Mouse (Mus musculus) MEL (cell line): Measurements from ENCODE around the gene Brip1. TPM values are rescaled to one million over a fixed set of nuclear protein-coding genes. Genes with fewer than 3 reads are reported as not detected.
A peak's percentile ranks its signal among the peaks of the same experiment; 100 is the strongest.

ENCODE experiments used
- DNase-seq: peaks from one replicate; pipeline ENCODE4 v3.0.0; 2011; ENCODE audit warnings: low read depth, low spot score
- H3K27ac ChIP-seq: 2 replicates; pipeline ENCODE4 v1.5.1; 2012; ENCODE audit warnings: low read depth, mild to moderate bottlenecking, control low read depth, low read length, moderate library complexity; ENCODE audit not compliant: control insufficient read depth
- H3K27me3 ChIP-seq, 2 experiments: fragments of 150-350 bp in 1 of 2; sonication (generic) in 1 of 2; 2 replicates each; pipeline ENCODE4 v1.6.1; 2012; ENCODE audit warnings: low read length in 2 of 2, mild to moderate bottlenecking in 2 of 2, improper control_type of control experiment in 1 of 2, moderate library complexity in 1 of 2; ENCODE audit not compliant: insufficient read depth in 2 of 2, control insufficient read depth in 1 of 2
- H3K36me3 ChIP-seq, 2 experiments: 2 replicates each; pipeline ENCODE4 v1.6.1; 2012 to 2014; ENCODE audit warnings: low read length in 2 of 2, improper control_type of control experiment in 1 of 2, inconsistent platforms in 1 of 2, mild to moderate bottlenecking in 1 of 2; ENCODE audit not compliant: insufficient read depth in 2 of 2, control insufficient read depth in 1 of 2
- H3K4me1 ChIP-seq, 2 experiments: fragments of 150-350 bp in 1 of 2; sonication (generic) in 1 of 2; 2 replicates each; pipeline ENCODE4 v1.6.1; 2012; ENCODE audit warnings: low read length in 2 of 2, improper control_type of control experiment in 1 of 2, mild to moderate bottlenecking in 1 of 2; ENCODE audit not compliant: insufficient read depth in 2 of 2, control insufficient read depth in 1 of 2
- H3K4me3 ChIP-seq, 2 experiments: fragments of 150-350 bp in 1 of 2; sonication (generic) in 1 of 2; 2 replicates each; pipeline ENCODE4 v1.5.1; 2012; ENCODE audit warnings: low read depth in 2 of 2, low read length in 2 of 2, mild to moderate bottlenecking in 2 of 2, moderate library complexity in 2 of 2, control low read depth in 1 of 2, improper control_type of control experiment in 1 of 2; ENCODE audit not compliant: control insufficient read depth in 1 of 2, insufficient read depth in 1 of 2
- H3K79me2 ChIP-seq: 2 replicates; pipeline ENCODE4 v1.6.1; 2012; ENCODE audit warnings: mild to moderate bottlenecking, low read length, moderate library complexity; ENCODE audit not compliant: control insufficient read depth, poor library complexity, insufficient read depth
- H3K9ac ChIP-seq: 2 replicates; pipeline ENCODE4 v1.6.1; 2012; ENCODE audit warnings: low read depth, mild to moderate bottlenecking, control low read depth, low read length, moderate library complexity; ENCODE audit not compliant: control insufficient read depth, poor library complexity, severe bottlenecking
- H3K9me3 ChIP-seq: fragments of 150-350 bp; sonication (generic); replicated peaks from 2 replicates; pipeline ENCODE4 v1.6.1; 2012; ENCODE audit warnings: mild to moderate bottlenecking, low read length, improper control_type of control experiment, moderate library complexity; ENCODE audit not compliant: insufficient read depth
- BHLHE40 ChIP-seq: IDR thresholded peaks from 2 replicates; pipeline ENCODE4 v1.6.1; 2012; ENCODE audit warnings: low read depth, mild to moderate bottlenecking, inconsistent platforms, low read length, improper control_type of control experiment, borderline replicate concordance
- CHD1 ChIP-seq: IDR thresholded peaks from 2 replicates; pipeline ENCODE4 v1.6.1; 2012; ENCODE audit warnings: low read depth, mild to moderate bottlenecking, inconsistent platforms, low read length, improper control_type of control experiment
- CTCF ChIP-seq, 3 experiments: IDR thresholded peaks in 2 of 3; conservative IDR thresholded peaks in 1 of 3; 2 replicates each; pipeline ENCODE4 v1.5.1; 2011 to 2012; ENCODE audit warnings: low read length in 3 of 3, low read depth in 2 of 3, mild to moderate bottlenecking in 2 of 3, improper control_type of control experiment in 1 of 3, inconsistent platforms in 1 of 3, mixed read lengths in 1 of 3, moderate library complexity in 1 of 3; ENCODE audit not compliant: control insufficient read depth in 1 of 3, insufficient read depth in 1 of 3, poor library complexity in 1 of 3, severe bottlenecking in 1 of 3
- E2F4 ChIP-seq: IDR thresholded peaks from 2 replicates; pipeline ENCODE4 v1.6.1; 2011; ENCODE audit warnings: low read depth, low read length, improper control_type of control experiment, borderline replicate concordance
- GABPA ChIP-seq: IDR thresholded peaks from 2 replicates; pipeline ENCODE4 v1.6.1; 2012; ENCODE audit warnings: low read depth, mild to moderate bottlenecking, inconsistent platforms, low read length, improper control_type of control experiment, moderate library complexity
- GATA1 ChIP-seq: IDR thresholded peaks from 2 replicates; pipeline ENCODE4 v1.6.1; 2011; ENCODE audit warnings: low read depth, low read length, improper control_type of control experiment
- HCFC1 ChIP-seq: IDR thresholded peaks from 2 replicates; pipeline ENCODE4 v1.6.1; 2012; ENCODE audit warnings: low read depth, mild to moderate bottlenecking, inconsistent platforms, low read length, improper control_type of control experiment, moderate library complexity
- JUND ChIP-seq: IDR thresholded peaks from 2 replicates; pipeline ENCODE4 v1.6.1; 2011; ENCODE audit warnings: low read depth, mild to moderate bottlenecking, improper control_type of control experiment, low read length
- MAX ChIP-seq: IDR thresholded peaks from 2 replicates; pipeline ENCODE4 v1.6.1; 2011; ENCODE audit warnings: low read length, improper control_type of control experiment
- MAZ ChIP-seq: IDR thresholded peaks from 2 replicates; pipeline ENCODE4 v1.6.1; 2012; ENCODE audit warnings: low read depth, mild to moderate bottlenecking, inconsistent platforms, low read length, improper control_type of control experiment
- MYC ChIP-seq: IDR thresholded peaks from 2 replicates; pipeline ENCODE4 v1.6.1; 2011; ENCODE audit warnings: low read depth, mild to moderate bottlenecking, low read length, improper control_type of control experiment, moderate library complexity
- NELFE ChIP-seq: IDR thresholded peaks from 2 replicates; pipeline ENCODE4 v1.6.1; 2011; ENCODE audit warnings: low read depth, low read length, improper control_type of control experiment
- POLR2A ChIP-seq, 2 experiments: IDR thresholded peaks; 2 replicates each; pipeline ENCODE4 v1.6.1; 2011 to 2012; ENCODE audit warnings: low read length in 2 of 2, mild to moderate bottlenecking in 2 of 2, control low read depth in 1 of 2, improper control_type of control experiment in 1 of 2, low read depth in 1 of 2, moderate library complexity in 1 of 2; ENCODE audit not compliant: control insufficient read depth in 1 of 2, insufficient read depth in 1 of 2, poor library complexity in 1 of 2
- POLR2AphosphoS2 ChIP-seq: IDR thresholded peaks from 2 replicates; pipeline ENCODE4 v1.6.1; 2011; ENCODE audit warnings: low read length, improper control_type of control experiment
- RAD21 ChIP-seq: IDR thresholded peaks from 2 replicates; pipeline ENCODE4 v1.6.1; 2011; ENCODE audit warnings: mild to moderate bottlenecking, low read depth, low read length, improper control_type of control experiment
- RCOR1 ChIP-seq: IDR thresholded peaks from 2 replicates; pipeline ENCODE4 v1.6.1; 2012; ENCODE audit warnings: low read depth, mild to moderate bottlenecking, inconsistent platforms, low read length, improper control_type of control experiment
- SMC3 ChIP-seq: IDR thresholded peaks from 2 replicates; pipeline ENCODE4 v1.6.1; 2011; ENCODE audit warnings: low read depth, low read length, improper control_type of control experiment
- TBP ChIP-seq: IDR thresholded peaks from 2 replicates; pipeline ENCODE4 v1.8.0; 2011; ENCODE audit warnings: low read depth, low read length, improper control_type of control experiment
- UBTF ChIP-seq: IDR thresholded peaks from 2 replicates; pipeline ENCODE4 v1.6.1; 2012; ENCODE audit warnings: low read depth, mild to moderate bottlenecking, inconsistent platforms, low read length, improper control_type of control experiment, moderate library complexity, borderline replicate concordance; ENCODE audit not compliant: insufficient read depth
- USF1 ChIP-seq: IDR thresholded peaks from 2 replicates; pipeline ENCODE4 v1.6.1; 2014; ENCODE audit warnings: low read depth, mild to moderate bottlenecking, inconsistent platforms, low read length, improper control_type of control experiment, moderate library complexity
- ZC3H11A ChIP-seq: IDR thresholded peaks from 2 replicates; pipeline ENCODE4 v1.6.1; 2012; ENCODE audit warnings: low read depth, mild to moderate bottlenecking, inconsistent platforms, low read length, improper control_type of control experiment
- ZNF384 ChIP-seq: IDR thresholded peaks from 2 replicates; pipeline ENCODE4 v1.6.1; 2012; ENCODE audit warnings: low read depth, mild to moderate bottlenecking, inconsistent platforms, low read length, improper control_type of control experiment
- polyA plus RNA-seq, 2 experiments: library from polyadenylated mRNA; stranded (reverse) in 1 of 2; unstranded in 1 of 2; fragments of >175 nt in 1 of 2; fragments of >200 nt in 1 of 2; gene quantifications; 2 replicates each; pipeline versions ENCODE4 v1.2.1 to v1.2.4; 2012; ENCODE audit warnings: low replicate concordance in 2 of 2, low read depth in 1 of 2; ENCODE audit not compliant: insufficient read length in 2 of 2, insufficient read depth in 1 of 2, missing spikeins in 1 of 2
- total RNA-seq: library from RNA; depleted of rRNA; stranded (reverse); fragments of 300-350 nt; gene quantifications from 2 replicates; pipeline ENCODE4 v1.2.3, GENCODE M21; 2012

Gene Brip1
- total and polyA plus RNA-seq, 3 experiments: 13.4 to 20.9 (median 14.9) TPM

GRCm38 (mm10) chr11:86039994-86040393, 161.0 kb downstream of the Brip1 start:
- H3K27me3 ChIP-seq: peaks cover 5 to 10% of the 10 kb centered on the region in 2 experiments
- no peaks in the 10 kb centered on the region for H3K4me1 ChIP-seq
- H3K79me2 ChIP-seq: no peaks in the 10 kb centered on the region
- no peak overlapping the region for H3K9ac ChIP-seq
- no peaks in the 10 kb centered on the region for H3K9me3 ChIP-seq
- peak; percentile 10; the same call in 1 of the 2 replicates for TF ChIP-seq ZC3H11A
- no peak for TF ChIP-seq JUND
- TF ChIP-seq CTCF (IDR thresholded peaks at IDR 0.05 in 2 of 3, conservative IDR thresholded peaks at IDR 0.05 in 1 of 3; ENCODE audit: control insufficient read depth in 1 of 3, insufficient read depth in 1 of 3, low read depth in 2 of 3, low read length in 3 of 3, poor library complexity in 1 of 3, severe bottlenecking in 1 of 3): peak in 2 of 3 experiments; percentile 19 to 30; a peak in 2 of 6 replicates
- TF ChIP-seq SMC3: peak; percentile 50
- TF ChIP-seq NELFE: no peak
- no peak for TF ChIP-seq BHLHE40
- TF ChIP-seq RAD21: peak; percentile 19
- H3K4me3 ChIP-seq: no peak overlapping the region
- no peak overlapping the region for H3K27ac ChIP-seq
- DNase-seq: no peak
- H3K36me3 ChIP-seq: no peaks in the 10 kb centered on the region

- Histone ChIP-seq H3K9me3 (no peaks in the 10 kb centered on the region), H3K27ac (no peak overlapping the region), H3K36me3 (no peaks in the 10 kb centered on the region), H3K4me3 (no peak overlapping the region), H3K79me2 (no peaks in the 10 kb centered on the region), H3K27me3 (peaks cover 5 to 10% of the 10 kb centered on the region in 2 experiments), H3K9ac (no peak overlapping the region), H3K4me1 (no peaks in the 10 kb centered on the region)
- DNase-seq: no peak
- TF ChIP-seq MYC (no peak), GABPA (no peak), ZNF384 (no peak), RCOR1 (no peak), UBTF (no peak), ZC3H11A (no peak), CHD1 (no peak), HCFC1 (no peak), MAX (no peak), POLR2A (IDR thresholded peaks at IDR 0.05; ENCODE audit: control insufficient read depth in 1 of 2, insufficient read depth in 1 of 2, low read depth in 1 of 2, low read length in 2 of 2, poor library complexity in 1 of 2) (no peak), RAD21 (no peak), BHLHE40 (no peak), USF1 (no peak), GATA1 (no peak), POLR2AphosphoS2 (no peak), TBP (no peak), MAZ (no peak), E2F4 (no peak), SMC3 (no peak)
Measured at GRCm38 (mm10) chr11:86039355-86039754, 161.6 kb downstream of the Brip1 start.
